Mouse (Mus musculus) liver, adult 2 months (tissue): ENCODE measurements around the gene Gm29427.

Source experiments
- CTCF ChIP-seq: fragments of 200-500 bp; IDR thresholded peaks from 2 replicates; pipeline ENCODE4 v1.5.1; 2011; ENCODE audit warnings: low read depth, low read length, control low read depth
- POLR2A ChIP-seq: fragments of 200-500 bp; IDR thresholded peaks from 2 replicates; pipeline ENCODE4 v1.6.1; 2011; ENCODE audit warnings: low read length, control low read depth; ENCODE audit not compliant: insufficient read depth; ENCODE audit errors: extremely low read depth

DNA sequence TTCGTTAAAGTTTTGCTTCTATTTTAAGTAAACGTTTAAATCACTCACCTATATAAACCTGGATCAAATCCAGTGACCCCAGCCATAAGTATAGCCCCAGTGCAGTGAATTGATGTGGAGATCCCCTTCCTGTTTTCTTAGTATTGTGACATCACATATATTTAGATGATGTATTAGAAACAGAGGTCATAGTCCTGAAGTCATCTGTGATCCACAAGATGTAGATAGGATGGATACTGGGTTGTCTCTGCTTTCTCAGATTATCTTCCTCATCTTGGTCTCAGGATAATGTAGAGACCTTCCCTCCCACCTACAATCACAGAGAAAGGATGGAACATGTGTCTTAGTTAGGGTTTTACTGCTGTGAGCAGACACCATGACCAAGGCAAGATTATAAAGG lies 13.6 kb upstream of the Gm29427 start, which contains the start of gene Pfkfb2:
- TF ChIP-seq CTCF (no peak), POLR2A (no peak)
